Mouse (Mus musculus): Measurements from ENCODE around the gene Gm21173.
"Not testable (repeated sequence)": the region's sequence is repeated elsewhere in the genome, so short reads cannot be mapped to it uniquely, and the experiment has no call there.

Gene Gm21173

DNA sequence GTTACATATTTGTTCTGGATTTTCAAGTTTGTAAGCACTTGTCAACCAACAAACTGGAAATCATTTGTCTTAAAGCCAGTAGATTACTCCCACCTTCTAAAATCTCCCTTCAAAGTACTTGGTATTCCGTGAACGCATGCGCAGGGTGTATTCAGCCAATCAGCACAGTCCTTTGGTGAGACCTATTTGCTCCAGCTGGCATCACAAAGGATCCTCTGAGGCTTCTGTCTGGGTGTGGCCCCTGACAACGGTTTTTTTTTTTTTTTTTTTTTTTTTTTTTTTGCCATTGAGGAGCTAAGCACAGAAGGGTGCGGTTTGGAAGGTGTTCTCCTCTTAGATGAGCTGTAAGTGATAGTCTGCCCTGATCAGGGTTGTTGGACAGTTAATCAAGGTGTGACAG, at the start of gene Gm21173:
Gene Gm21173 (plus strand): TSS at position 301 of the 400 bp plus-strand sequence.
- not testable (repeated sequence) for DNase-seq (ENCODE audit: low spot score)
